Mouse (Mus musculus) lung, embryonic 16.5 days (tissue): ENCODE measurements around the gene Lep. TPM values are rescaled to one million over a fixed set of nuclear protein-coding genes. Genes with fewer than 3 reads are reported as not detected.
A peak's percentile ranks its signal among the peaks of the same experiment; 100 is the strongest.

ENCODE experiments used
- ATAC-seq: fragments of 200-750 bp; cut with Nextera tagmentation; 2 replicates; pipeline ENCODE4 v1.8.0; 2017; ENCODE audit warnings: low read depth, mild to moderate bottlenecking, moderate library complexity
- H3K27ac ChIP-seq: fragments of 300-500 bp; sonication (generic); 2 replicates; pipeline ENCODE4 v1.5.1; 2014; ENCODE audit warnings: mild to moderate bottlenecking, control low read depth, low read length
- H3K27me3 ChIP-seq: fragments of 300-500 bp; sonication (generic); 2 replicates; pipeline ENCODE4 v1.6.1; 2014; ENCODE audit warnings: low read depth, low read length, mixed read lengths; ENCODE audit not compliant: control insufficient read depth, insufficient read depth
- H3K36me3 ChIP-seq: fragments of 300-500 bp; sonication (generic); 2 replicates; pipeline ENCODE4 v1.6.1; 2014; ENCODE audit warnings: low read length; ENCODE audit not compliant: control insufficient read depth, insufficient read depth
- H3K4me1 ChIP-seq: fragments of 300-500 bp; sonication (generic); replicated peaks from 2 replicates; pipeline ENCODE4 v1.6.1; 2014; ENCODE audit warnings: low read length, mixed read lengths; ENCODE audit not compliant: control insufficient read depth, insufficient read depth
- H3K4me2 ChIP-seq: fragments of 300-500 bp; sonication (generic); 2 replicates; pipeline ENCODE4 v1.6.1; 2014; ENCODE audit warnings: low read depth, low read length, control low read depth
- H3K4me3 ChIP-seq: fragments of 300-500 bp; sonication (generic); 2 replicates; pipeline ENCODE4 v1.5.1; 2014; ENCODE audit warnings: mild to moderate bottlenecking, low read length, control low read depth
- H3K9ac ChIP-seq: fragments of 300-500 bp; sonication (generic); 2 replicates; pipeline ENCODE4 v1.6.1; 2014; ENCODE audit warnings: low read length, control low read depth
- H3K9me3 ChIP-seq: fragments of 300-500 bp; sonication (generic); 2 replicates; pipeline ENCODE4 v1.6.1; 2016; ENCODE audit warnings: low read length; ENCODE audit not compliant: control insufficient read depth
- WGBS: fragments of 180-500 bp; shearing (Covaris S2); extraction: QIAGEN DNeasy Blood & Tissue Kit; methylation state at CpG from one replicate; pipeline ENCODE4 v1.1.7; 2014; 5-methylcytosine and 5-hydroxymethylcytosine counted together
- polyA plus RNA-seq: library from polyadenylated mRNA; unstranded; fragments of >200 nt; fragmentation: Nextera tagmentation; extraction: Ambion mirVana; gene quantifications from 2 replicates; pipeline ENCODE4 v1.2.1, GENCODE M21; 2015

Lep gene
- polyA plus RNA-seq = not detected in 2 replicates

DNA sequence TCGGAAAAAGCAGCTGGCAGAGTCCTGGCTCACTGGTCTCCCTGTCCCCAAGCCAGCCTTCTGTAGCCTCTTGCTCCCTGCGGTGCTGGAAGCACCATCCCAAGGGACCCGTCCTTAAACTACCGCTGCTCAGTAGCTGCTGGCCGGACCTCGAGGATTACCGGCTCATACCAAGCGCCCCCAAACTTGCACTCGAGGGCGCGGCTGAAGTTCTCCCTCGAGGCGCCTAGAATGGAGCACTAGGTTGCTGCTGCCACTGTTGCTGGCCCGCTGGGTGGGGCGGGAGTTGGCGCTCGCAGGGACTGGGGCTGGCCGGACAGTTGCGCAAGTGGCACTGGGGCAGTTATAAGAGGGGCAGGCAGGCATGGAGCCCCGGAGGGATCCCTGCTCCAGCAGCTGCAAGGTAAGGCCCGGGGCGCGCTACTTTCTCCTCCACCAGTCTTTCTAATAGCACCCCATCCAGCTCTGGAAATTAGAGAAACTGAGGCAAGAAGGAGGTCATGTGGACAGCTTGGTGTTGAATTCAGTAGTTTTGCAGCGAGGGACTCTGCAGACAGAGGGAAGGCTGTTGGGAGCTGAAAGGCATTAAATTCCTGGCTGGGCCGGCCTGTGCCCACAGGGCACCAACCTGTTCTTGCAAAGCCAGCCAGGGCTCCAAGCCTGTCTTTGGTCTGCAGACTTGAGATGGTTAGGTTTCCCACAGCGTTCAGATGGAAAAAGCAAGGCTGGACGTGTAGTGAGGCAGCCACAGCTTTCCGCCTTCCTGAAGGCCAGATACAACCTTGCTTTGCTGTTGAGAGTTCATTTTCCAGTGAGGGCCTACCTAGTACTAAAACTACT, at the start of gene Lep:
TSS of gene Lep (plus strand) at position 375 of the 840 bp plus-strand sequence.
- no peaks in the 10 kb centered on the region for H3K9me3 ChIP-seq
- WGBS = 63% methylated on average over 28 of the region's 28 CpGs
- H3K4me2 ChIP-seq = no peak within 1 kb of the TSS
- H3K4me3 ChIP-seq = no peak within 1 kb of the TSS
- H3K27ac ChIP-seq = no peak within 1 kb of the TSS
- H3K4me1 ChIP-seq = no peaks in the 10 kb centered on the region
- H3K36me3 ChIP-seq = no peaks in the 10 kb centered on the region
- no peaks in the 10 kb centered on the region for H3K27me3 ChIP-seq
- no peak for ATAC-seq
- H3K9ac ChIP-seq = no peak within 1 kb of the TSS

DNA sequence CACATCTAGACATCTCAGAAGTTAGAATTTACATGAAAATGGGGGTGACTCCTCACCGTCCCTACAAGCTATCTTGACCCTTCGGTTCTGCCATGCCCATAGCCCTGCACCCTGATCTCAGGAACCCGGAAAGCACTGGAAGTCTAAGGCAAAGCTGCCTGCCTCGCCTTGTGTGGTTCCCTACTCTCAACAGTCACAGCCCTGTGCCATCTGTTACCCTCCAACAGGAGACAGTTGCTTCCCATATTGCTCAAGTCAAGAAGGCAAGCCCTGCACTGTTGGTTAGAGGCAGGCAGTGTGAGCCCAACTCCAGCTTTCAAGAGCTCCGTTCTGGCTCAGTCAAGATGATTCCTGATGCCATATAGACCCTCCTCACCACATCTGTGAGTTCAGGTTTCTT, 48.4 kb upstream of the Lep start:
- ATAC-seq = no peak
- 74% methylated on average over 5 of the region's 5 CpGs for WGBS

DNA sequence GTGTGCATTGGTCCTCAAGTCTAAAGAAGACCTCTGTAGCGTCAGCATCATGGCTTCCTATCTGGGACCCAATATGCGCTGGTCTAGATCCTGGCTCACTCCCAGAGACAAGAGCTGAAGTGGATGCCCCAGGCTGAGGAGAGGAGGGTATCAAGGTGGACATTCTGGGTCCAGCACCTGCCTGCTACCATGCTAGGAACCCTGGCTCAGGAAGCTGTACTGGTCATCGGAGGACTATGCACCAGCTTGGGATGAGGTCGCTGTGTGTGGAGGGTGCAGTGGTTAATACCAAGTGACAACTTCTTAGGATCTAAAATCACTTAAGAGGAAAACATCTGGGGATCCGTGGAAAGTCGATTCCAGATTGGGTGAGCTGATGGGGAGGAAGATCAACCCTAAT, 46.8 kb upstream of the Lep start:
- no peak overlapping the region for H3K4me2 ChIP-seq
- 91% methylated on average over 6 of the region's 6 CpGs for WGBS
- H3K4me1 ChIP-seq = peaks cover 5% of the 10 kb centered on the region
- H3K27me3 ChIP-seq = no peaks in the 10 kb centered on the region
- no peak overlapping the region for H3K9ac ChIP-seq
- no peak overlapping the region for H3K27ac ChIP-seq
- no peak for ATAC-seq
- H3K9me3 ChIP-seq = no peaks in the 10 kb centered on the region
- no peak overlapping the region for H3K4me3 ChIP-seq
- H3K36me3 ChIP-seq = no peaks in the 10 kb centered on the region

More for the DNA sequence above, 48.4 kb upstream of the Lep start:
- Histone ChIP-seq H3K27ac (no peak overlapping the region), H3K9ac (no peak overlapping the region), H3K4me1 (no peaks in the 10 kb centered on the region), H3K36me3 (no peaks in the 10 kb centered on the region), H3K27me3 (no peaks in the 10 kb centered on the region), H3K4me2 (no peak overlapping the region), H3K9me3 (no peaks in the 10 kb centered on the region), H3K4me3 (no peak overlapping the region)

DNA sequence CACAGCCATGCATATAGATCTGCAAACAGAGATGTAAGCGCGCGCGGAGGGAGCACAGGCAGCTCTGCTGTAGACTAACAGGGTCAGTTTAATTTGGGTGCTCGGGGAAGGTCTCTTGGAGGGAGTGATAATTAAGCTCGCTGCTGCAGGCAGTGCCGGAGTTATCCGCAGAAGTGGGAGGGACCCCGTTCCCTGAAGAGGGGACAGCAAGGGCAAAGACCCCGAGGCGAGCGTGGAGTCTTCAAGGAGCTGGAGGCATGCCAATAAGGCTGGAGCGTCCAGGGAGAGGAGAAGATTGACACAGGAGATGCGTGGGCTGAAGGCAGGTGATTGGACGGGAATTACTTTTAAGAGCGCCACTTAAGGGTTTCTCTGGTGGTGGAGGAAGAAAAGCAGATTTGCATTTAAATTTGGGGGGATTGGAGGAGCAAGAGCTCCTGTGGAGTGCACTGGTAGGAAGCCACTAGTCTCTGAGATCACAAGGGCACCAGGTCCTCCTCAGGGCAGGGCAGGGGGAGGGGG, 43.1 kb upstream of the Lep start:
- H3K4me2 ChIP-seq = peak overlapping the region; percentile 45
- no peak for ATAC-seq
- 1% methylated on average over 16 of the region's 16 CpGs for WGBS
- no peaks in the 10 kb centered on the region for H3K9me3 ChIP-seq
- no peaks in the 10 kb centered on the region for H3K36me3 ChIP-seq
- no peak overlapping the region for H3K9ac ChIP-seq
- peaks cover 5% of the 10 kb centered on the region for H3K4me1 ChIP-seq
- no peaks in the 10 kb centered on the region for H3K27me3 ChIP-seq
- peak overlapping the region; percentile 11; the same call in 1 of the 2 replicates for H3K4me3 ChIP-seq
- no peak overlapping the region for H3K27ac ChIP-seq

DNA sequence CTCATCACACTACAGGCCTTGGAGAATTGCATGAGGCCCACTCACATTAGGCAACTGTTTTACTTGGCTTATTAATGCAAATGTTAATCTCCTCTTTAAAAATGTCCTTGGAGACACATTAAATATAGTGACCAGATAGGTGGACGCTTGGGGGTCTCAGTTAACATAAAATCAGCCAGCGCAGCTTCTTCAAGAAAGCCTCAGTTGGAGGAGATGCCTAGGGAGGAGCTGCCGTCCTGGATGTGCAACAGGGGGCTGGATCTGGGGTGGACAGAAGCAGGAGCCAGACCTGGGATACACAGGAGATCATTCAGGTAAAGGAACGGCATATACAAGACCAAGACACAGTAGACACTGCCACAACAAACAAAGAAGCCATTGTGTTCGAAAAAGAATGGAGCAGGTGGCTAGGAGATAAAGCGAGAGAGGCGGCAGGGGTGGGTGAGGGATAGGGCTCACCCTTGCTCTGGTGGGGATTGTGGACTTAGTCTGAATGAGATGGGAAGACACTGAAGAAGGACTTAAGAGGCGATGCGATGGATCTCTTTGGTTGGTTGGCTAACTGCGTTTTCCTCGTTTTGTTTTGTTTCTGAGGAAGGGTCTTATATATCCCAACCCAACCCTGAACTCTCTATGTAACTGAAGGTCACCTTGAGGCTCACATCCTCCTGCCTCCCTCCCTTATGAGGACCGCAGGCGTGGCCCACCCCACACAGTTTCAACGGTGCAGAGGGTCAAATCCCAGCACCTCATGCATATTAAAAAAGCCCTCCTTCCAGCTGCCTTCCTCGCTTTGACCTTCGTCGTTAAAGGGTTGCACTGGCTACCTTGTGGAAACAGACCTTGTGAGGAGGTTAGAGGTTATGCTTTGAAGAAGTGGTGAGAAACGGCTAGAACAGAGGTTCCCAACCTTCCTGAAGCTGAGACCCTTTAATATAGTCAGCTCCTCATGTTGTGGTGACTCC, 40.0 kb upstream of the Lep start:
- Histone ChIP-seq H3K27ac (no peak overlapping the region), H3K27me3 (no peaks in the 10 kb centered on the region; the same call in 1 of the 2 replicates), H3K4me3 (no peak overlapping the region), H3K4me2 (no peak overlapping the region), H3K36me3 (no peaks in the 10 kb centered on the region), H3K9ac (no peak overlapping the region), H3K9me3 (no peaks in the 10 kb centered on the region), H3K4me1 (peaks cover 5% of the 10 kb centered on the region)
- ATAC-seq = no peak
- 62% methylated on average over 18 of the region's 18 CpGs for WGBS

DNA sequence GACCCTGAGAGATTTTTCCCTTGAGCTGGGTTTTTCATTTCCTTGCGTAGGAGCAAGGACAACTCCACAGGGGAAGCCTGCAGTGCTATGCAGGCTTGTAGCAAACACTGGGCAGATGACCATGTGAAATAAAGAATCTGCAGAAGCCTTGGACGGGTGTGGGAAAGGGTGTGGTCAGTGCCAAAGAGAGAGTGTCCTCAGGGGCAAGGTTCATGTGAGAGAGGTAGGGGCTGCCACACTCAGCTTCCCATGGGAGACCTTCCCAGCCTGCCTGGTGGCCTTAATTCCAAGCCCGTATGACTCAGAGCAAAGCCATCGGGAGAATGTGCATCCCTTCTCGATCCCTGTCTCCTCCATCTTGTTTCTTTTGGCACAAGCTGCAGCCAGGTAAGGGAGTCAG, 39.1 kb upstream of the Lep start:
- H3K36me3 ChIP-seq = no peaks in the 10 kb centered on the region
- H3K9me3 ChIP-seq = no peaks in the 10 kb centered on the region
- no peak overlapping the region for H3K27ac ChIP-seq
- no peak overlapping the region for H3K4me3 ChIP-seq
- no peak overlapping the region for H3K4me2 ChIP-seq
- 62% methylated on average over 5 of the region's 5 CpGs for WGBS
- no peak for ATAC-seq
- H3K9ac ChIP-seq = no peak overlapping the region
- peaks cover 2% of the 10 kb centered on the region; the same call in 1 of the 2 replicates for H3K27me3 ChIP-seq
- peaks cover 5% of the 10 kb centered on the region for H3K4me1 ChIP-seq

DNA sequence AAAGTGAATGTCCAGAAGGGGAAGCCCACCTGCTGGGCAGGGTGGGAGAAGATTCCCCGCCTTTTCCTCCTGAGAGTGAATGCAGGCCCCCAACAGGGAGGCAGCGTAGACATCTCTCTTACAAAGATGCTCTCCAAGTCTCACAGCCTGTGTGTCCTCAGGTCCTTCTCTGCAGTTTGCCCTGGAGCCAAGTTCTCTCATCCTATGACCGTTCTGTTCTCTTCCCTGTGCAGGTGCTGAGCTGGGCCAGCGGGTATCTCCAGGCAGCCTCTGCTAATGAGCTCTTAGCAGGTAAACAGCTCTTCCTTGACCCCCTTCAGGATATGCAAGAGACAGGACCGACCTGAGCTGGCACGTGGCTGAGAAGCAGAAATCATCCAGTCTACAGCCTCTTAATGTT, 38.5 kb upstream of the Lep start:
- no peak overlapping the region for H3K27ac ChIP-seq
- no peak for ATAC-seq
- no peaks in the 10 kb centered on the region for H3K9me3 ChIP-seq
- peaks cover 5% of the 10 kb centered on the region for H3K4me1 ChIP-seq
- WGBS = 35% methylated on average over 6 of the region's 6 CpGs
- H3K36me3 ChIP-seq = no peaks in the 10 kb centered on the region
- H3K27me3 ChIP-seq = peaks cover 3% of the 10 kb centered on the region; the same call in 1 of the 2 replicates
- no peak overlapping the region for H3K9ac ChIP-seq
- H3K4me2 ChIP-seq = no peak overlapping the region
- H3K4me3 ChIP-seq = no peak overlapping the region

DNA sequence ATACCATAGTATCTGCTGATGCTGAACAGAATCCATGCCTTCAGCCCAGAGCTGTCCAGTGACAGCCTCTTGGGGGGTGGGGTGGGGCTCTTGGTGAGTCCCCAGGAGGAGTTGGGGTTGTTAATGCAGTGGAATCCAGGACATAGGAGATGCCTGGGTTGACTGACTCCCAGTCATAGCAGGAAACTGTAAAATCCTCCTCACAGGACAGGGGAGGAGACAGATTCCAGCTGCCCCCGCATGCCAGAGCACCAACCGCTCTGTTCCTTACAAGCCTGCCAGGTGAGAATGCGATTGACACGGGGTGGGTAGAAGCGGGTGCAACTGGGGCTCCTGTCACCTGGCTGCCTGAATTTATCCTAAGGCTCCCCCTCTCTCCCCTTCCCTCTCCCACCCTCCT, 37.9 kb upstream of the Lep start:
- no peaks in the 10 kb centered on the region for H3K9me3 ChIP-seq
- H3K4me3 ChIP-seq = no peak overlapping the region
- H3K27ac ChIP-seq = no peak overlapping the region
- 45% methylated on average over 5 of the region's 5 CpGs for WGBS
- no peak overlapping the region for H3K4me2 ChIP-seq
- H3K36me3 ChIP-seq = no peaks in the 10 kb centered on the region
- peaks cover 2% of the 10 kb centered on the region for H3K4me1 ChIP-seq
- no peak for ATAC-seq
- peaks cover 3% of the 10 kb centered on the region; the same call in 1 of the 2 replicates for H3K27me3 ChIP-seq
- H3K9ac ChIP-seq = no peak overlapping the region
